Mouse (Mus musculus) embryonic facial prominence, embryonic 11.5 days (tissue): ENCODE results near the gene Amn. TPM values are rescaled to one million over a fixed set of nuclear protein-coding genes. Genes with fewer than 3 reads are reported as not detected.

ENCODE experiments used
- ATAC-seq: fragments of 200-750 bp; cut with Nextera tagmentation; replicated peaks from 2 replicates; pipeline ENCODE4 v1.8.0; 2017; ENCODE audit warnings: low read depth; ENCODE audit not compliant: insufficient number of reproducible peaks, low FRiP score, low TSS enrichment
- DNase-seq: peaks from one replicate; pipeline ENCODE4 v3.0.0-alpha.2; 2015; ENCODE audit warnings: low spot score
- H3K27ac ChIP-seq: fragments of 300-500 bp; sonication (generic); replicated peaks from 2 replicates; pipeline ENCODE4 v1.5.1; 2014; ENCODE audit warnings: mild to moderate bottlenecking, low read depth, low read length, control low read depth
- H3K27me3 ChIP-seq: fragments of 300-500 bp; sonication (generic); 2 replicates; pipeline ENCODE4 v1.6.1; 2014; ENCODE audit warnings: mild to moderate bottlenecking, low read length, moderate library complexity, mixed read lengths; ENCODE audit not compliant: control insufficient read depth, insufficient read depth
- H3K36me3 ChIP-seq: fragments of 300-500 bp; sonication (generic); replicated peaks from 2 replicates; pipeline ENCODE4 v1.6.1; 2014; ENCODE audit warnings: low read depth, mild to moderate bottlenecking, low read length, moderate library complexity, mixed read lengths; ENCODE audit not compliant: control insufficient read depth, insufficient read depth
- H3K4me1 ChIP-seq: fragments of 300-500 bp; sonication (generic); 2 replicates; pipeline ENCODE4 v1.6.1; 2014; ENCODE audit warnings: low read length, mixed read lengths; ENCODE audit not compliant: control insufficient read depth, insufficient read depth
- H3K4me2 ChIP-seq: fragments of 300-500 bp; sonication (generic); 2 replicates; pipeline ENCODE4 v1.6.1; 2014; ENCODE audit warnings: low read depth, mild to moderate bottlenecking, control low read depth, low read length, moderate library complexity
- H3K4me3 ChIP-seq: fragments of 300-500 bp; sonication (generic); 2 replicates; pipeline ENCODE4 v1.5.1; 2014; ENCODE audit warnings: low read depth, low read length, control low read depth
- H3K9ac ChIP-seq: fragments of 300-500 bp; sonication (generic); replicated peaks from 2 replicates; pipeline ENCODE4 v1.6.1; 2014; ENCODE audit warnings: mild to moderate bottlenecking, control low read depth, low read length
- H3K9me3 ChIP-seq: fragments of 300-500 bp; sonication (generic); replicated peaks from 2 replicates; pipeline ENCODE4 v1.6.1; 2016; ENCODE audit warnings: mild to moderate bottlenecking, low read length, inconsistent platforms, mixed read lengths; ENCODE audit not compliant: control insufficient read depth
- WGBS: fragments of 180-500 bp; shearing (Covaris S2); extraction: QIAGEN DNeasy Blood & Tissue Kit; methylation state at CpG from one replicate; pipeline ENCODE4 v1.1.7; 2014; 5-methylcytosine and 5-hydroxymethylcytosine counted together
- polyA plus RNA-seq: library from polyadenylated mRNA; unstranded; fragments of >200 nt; fragmentation: Nextera tagmentation; extraction: Ambion mirVana; gene quantifications from 2 replicates; pipeline ENCODE4 v1.2.1, GENCODE M21; 2014

Gene Amn
- polyA plus RNA-seq, 1 experiment from 2014 or later, result 0.28 TPM

DNA sequence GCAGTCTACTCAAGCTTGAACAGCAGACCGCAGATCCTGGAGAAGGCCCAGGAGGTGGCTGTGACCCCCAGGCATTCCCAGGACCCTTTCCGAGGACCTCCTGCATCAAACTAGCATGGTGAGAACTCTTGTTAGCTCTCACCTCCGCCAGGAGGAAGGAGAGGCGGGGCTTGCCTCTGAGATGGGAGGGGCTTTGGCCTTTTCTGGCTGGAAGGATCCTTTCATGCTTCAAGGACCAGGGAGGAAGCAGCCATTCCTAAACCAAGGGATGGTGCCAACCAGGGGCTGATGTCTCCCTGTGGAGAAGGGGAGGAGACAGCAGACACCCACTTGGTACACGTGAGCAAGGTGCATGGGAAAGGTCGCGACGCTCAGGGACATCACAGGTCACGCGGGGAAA is 13.6 kb downstream of the Amn start:
- DNase-seq (peak; percentile 53), ATAC-seq (no peak)
- peak overlapping the region; percentile 25; the same call in 1 of the 2 replicates for H3K4me2 ChIP-seq
- 22% methylated on average over 10 of the region's 10 CpGs for WGBS
- H3K9me3 ChIP-seq, result no peaks in the 10 kb centered on the region
- H3K36me3 ChIP-seq, result no peaks in the 10 kb centered on the region
- H3K4me1 ChIP-seq, result no peaks in the 10 kb centered on the region
- no peak overlapping the region for H3K9ac ChIP-seq
- no peaks in the 10 kb centered on the region for H3K27me3 ChIP-seq
- H3K4me3 ChIP-seq, result peak overlapping the region; percentile 6; the same call in 1 of the 2 replicates
- H3K27ac ChIP-seq, result no peak overlapping the region

DNA sequence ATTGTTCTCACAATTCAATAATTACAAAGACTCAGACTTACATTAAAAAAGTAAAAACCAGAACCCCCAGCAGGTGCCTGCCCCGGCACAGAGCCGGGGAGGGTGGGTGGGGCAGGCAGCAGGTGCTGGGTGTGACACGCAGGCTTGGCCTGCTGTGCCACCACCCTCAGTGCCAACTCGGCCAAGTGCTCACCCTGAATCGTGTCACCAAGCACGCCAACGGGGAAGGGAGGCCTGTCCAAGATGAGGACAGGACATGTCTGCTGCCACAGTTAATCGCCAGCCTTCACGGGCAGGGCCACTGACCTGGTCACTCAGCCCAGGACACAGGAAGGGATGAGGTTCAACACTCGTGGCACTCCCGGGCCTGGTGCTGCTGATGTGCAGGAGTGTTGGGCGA is 22.1 kb downstream of the Amn start:
- 91% methylated on average over 12 of the region's 12 CpGs for WGBS
- H3K9ac ChIP-seq, result no peak overlapping the region
- peaks cover 25% of the 10 kb centered on the region for H3K36me3 ChIP-seq
- no peaks in the 10 kb centered on the region for H3K4me1 ChIP-seq
- no peaks in the 10 kb centered on the region for H3K9me3 ChIP-seq
- no peak overlapping the region for H3K4me3 ChIP-seq
- ATAC-seq (no peak), DNase-seq (no peak)
- H3K27me3 ChIP-seq, result no peaks in the 10 kb centered on the region
- H3K4me2 ChIP-seq, result no peak overlapping the region
- no peak overlapping the region for H3K27ac ChIP-seq

DNA sequence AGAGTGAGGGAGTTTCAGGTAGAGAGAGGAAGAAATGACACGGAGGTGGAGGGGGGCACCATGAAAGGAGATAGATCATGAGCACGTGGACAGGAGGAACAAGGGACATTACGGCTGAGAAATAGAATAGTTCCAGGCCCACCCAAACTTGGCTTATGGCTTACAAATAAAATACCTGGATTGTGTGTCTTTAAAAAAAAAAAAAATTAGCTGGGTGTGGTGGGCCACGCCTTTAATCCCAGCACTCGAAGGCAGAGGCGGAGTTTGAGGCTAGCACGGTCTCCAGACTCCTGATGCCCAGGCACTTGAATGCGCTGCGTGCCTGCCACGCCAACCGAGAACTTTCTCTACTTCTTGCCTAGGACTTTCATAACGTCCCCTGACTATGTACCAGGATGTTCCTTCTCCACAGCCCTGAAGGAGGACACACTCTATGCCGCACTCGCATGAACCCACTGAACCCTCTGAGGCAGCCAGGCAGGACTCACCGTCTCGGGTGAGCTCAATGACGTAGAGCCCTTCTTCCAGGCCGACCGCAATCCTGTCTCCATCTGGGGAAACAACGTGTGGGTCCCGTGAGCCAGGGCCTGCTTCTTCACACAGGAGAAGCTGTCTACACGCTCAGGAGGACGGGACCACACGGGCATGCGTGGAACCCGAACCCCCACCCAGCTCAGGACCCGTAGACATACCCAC is 30.6 kb downstream of the Amn start:
- no peaks in the 10 kb centered on the region for H3K27me3 ChIP-seq
- 93% methylated on average over 27 of the region's 27 CpGs for WGBS
- H3K9me3 ChIP-seq, result no peaks in the 10 kb centered on the region
- no peak overlapping the region for H3K9ac ChIP-seq
- no peak overlapping the region for H3K4me2 ChIP-seq
- no peaks in the 10 kb centered on the region for H3K4me1 ChIP-seq
- no peak overlapping the region for H3K4me3 ChIP-seq
- H3K36me3 ChIP-seq, result peaks cover 14% of the 10 kb centered on the region
- ATAC-seq (no peak), DNase-seq (no peak)
- H3K27ac ChIP-seq, result no peak overlapping the region

DNA sequence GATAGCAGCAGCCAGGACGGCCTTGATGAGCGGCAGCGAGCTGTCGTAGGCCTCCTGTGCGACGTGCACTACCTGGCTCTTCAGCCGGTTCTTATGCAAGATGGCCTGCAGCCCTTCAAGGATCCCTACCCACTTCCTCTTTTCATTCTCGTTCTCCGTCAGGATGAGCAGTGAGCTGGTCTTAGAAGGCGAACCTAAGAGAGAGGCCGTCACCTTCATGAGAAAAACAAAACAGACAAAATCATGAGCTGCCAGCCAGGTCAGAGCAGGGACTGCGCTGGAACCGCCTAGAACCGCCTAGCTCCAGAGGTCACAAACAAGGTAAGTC is 31.1 kb downstream of the Amn start:
- Histone ChIP-seq H3K9me3 (no peaks in the 10 kb centered on the region), H3K4me2 (no peak overlapping the region), H3K4me3 (no peak overlapping the region), H3K27me3 (no peaks in the 10 kb centered on the region), H3K4me1 (no peaks in the 10 kb centered on the region), H3K9ac (no peak overlapping the region), H3K36me3 (peaks cover 14% of the 10 kb centered on the region), H3K27ac (no peak overlapping the region)
- ATAC-seq, result no peak
- WGBS, result 96% methylated on average over 14 of the region's 14 CpGs
- no peak for DNase-seq

DNA sequence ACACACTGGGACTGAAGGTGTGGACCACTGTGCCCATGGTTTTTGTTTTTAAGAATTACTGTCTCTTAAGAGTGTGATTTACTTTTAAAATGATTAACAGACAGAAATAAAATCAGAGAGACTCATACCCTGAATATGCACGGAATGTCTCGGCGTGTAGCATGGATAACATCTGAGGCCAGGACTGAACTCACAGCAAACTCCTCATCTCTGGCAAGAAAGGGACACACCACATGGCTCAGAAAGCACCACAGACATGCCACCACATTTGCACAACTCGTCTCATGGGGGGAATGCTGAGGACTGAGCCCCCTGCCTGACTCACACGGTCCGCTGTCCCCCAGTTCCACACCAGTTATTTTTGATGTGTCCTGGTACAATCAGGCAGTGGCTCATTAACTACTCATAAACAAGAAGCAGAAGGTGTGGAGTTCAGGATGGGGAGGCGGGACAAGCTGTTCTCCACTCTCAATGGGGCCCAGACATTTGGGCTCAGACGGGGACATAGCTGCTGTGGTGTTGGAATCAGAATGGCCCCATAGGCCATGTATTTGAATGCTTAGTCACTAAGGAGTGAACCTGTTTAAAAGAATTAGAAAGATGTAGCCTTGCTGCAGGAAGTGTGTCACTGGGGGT is 32.9 kb downstream of the Amn start:
- Histone ChIP-seq H3K9me3 (no peaks in the 10 kb centered on the region), H3K27ac (no peak overlapping the region), H3K27me3 (no peaks in the 10 kb centered on the region), H3K9ac (no peak overlapping the region), H3K4me3 (no peak overlapping the region), H3K4me2 (no peak overlapping the region), H3K4me1 (no peaks in the 10 kb centered on the region), H3K36me3 (peaks cover 14% of the 10 kb centered on the region)
- no peak for ATAC-seq
- no peak for DNase-seq
- WGBS, result 94% methylated on average over 8 of the region's 8 CpGs

DNA sequence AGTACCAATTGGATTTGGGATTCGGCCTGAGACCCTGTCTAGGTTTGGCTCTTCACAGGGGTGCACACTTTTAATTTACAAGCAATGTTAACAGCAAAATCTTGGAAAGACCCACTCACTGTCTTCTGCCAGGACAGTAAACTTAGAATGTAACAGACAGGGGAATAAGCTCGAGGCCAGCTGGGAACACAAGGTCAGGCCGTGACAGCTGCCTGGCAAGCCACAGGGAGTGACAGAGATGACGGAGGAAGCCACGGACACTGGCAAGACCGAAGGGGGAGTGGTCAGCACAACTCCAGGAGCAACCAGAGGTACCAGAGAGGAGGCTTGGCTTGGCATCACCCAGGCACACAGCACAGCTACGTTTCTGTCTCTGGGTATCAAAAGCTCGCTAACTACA is 35.9 kb downstream of the Amn start:
- no peak for DNase-seq
- Histone ChIP-seq H3K27ac (no peak overlapping the region), H3K9me3 (no peaks in the 10 kb centered on the region), H3K4me1 (no peaks in the 10 kb centered on the region), H3K9ac (no peak overlapping the region), H3K4me2 (no peak overlapping the region), H3K4me3 (no peak overlapping the region), H3K27me3 (no peaks in the 10 kb centered on the region), H3K36me3 (peaks cover 12% of the 10 kb centered on the region)
- 88% methylated on average over 8 of the region's 8 CpGs for WGBS
- ATAC-seq, result no peak

DNA sequence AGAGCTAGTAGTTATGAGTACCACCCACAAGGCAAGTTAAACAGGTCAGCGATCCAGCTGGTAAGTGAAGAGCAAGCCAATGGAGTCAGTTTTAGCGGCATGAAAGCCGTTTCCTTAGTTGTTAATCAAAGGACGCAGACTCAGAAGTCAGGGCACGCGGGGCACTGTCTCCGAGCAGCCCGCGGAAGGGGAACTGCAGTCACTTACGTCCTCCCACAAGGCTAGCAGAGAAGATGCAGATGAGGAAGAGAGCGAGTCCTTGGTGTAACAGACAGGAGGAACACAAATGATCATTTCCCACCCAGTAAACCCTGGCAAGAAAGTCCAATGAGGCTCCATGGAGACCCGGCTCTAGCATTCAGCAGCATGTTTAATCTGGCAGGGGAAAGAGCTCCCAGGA is 38.4 kb downstream of the Amn start:
- peaks cover 15% of the 10 kb centered on the region for H3K36me3 ChIP-seq
- no peak for DNase-seq
- no peaks in the 10 kb centered on the region for H3K4me1 ChIP-seq
- no peak overlapping the region for H3K9ac ChIP-seq
- no peaks in the 10 kb centered on the region for H3K9me3 ChIP-seq
- WGBS, result 90% methylated on average over 12 of the region's 12 CpGs
- no peak overlapping the region for H3K4me2 ChIP-seq
- ATAC-seq, result no peak
- H3K4me3 ChIP-seq, result no peak overlapping the region
- no peak overlapping the region for H3K27ac ChIP-seq
- no peaks in the 10 kb centered on the region for H3K27me3 ChIP-seq

DNA sequence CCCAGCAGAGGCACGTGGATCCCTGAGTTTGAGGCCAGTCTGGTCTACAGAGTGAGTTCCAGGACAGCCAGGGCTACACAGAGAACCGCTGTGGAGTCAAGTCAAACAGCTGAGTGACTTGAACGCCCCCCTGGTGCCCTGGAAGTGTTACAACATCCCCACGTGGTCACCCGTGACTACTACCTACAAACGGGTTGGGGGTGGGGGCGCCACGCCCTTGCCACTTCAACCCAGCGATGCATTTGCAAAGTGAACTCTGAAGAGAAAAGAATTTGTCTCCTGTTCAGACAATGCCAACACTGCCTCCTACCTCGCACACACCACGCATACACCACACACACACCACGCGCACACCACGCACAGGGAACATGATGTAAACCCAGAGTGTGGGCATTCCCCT is 39.0 kb downstream of the Amn start:
- Histone ChIP-seq H3K27ac (no peak overlapping the region), H3K4me2 (no peak overlapping the region), H3K4me3 (no peak overlapping the region), H3K27me3 (no peaks in the 10 kb centered on the region), H3K4me1 (no peaks in the 10 kb centered on the region), H3K36me3 (peaks cover 15% of the 10 kb centered on the region), H3K9me3 (no peaks in the 10 kb centered on the region), H3K9ac (no peak overlapping the region)
- WGBS, result 84% methylated on average over 14 of the region's 14 CpGs
- ATAC-seq, result no peak
- DNase-seq, result no peak
